Mouse (Mus musculus) splenic B cell, adult 2 months (primary cell): ENCODE measurements around the gene Patj.

Experiments used
- DNase-seq: peaks from one replicate; pipeline ENCODE4 v3.0.0-alpha.2; 2011; ENCODE audit warnings: low read depth, low spot score
- H3K27me3 ChIP-seq: 2 replicates; pipeline ENCODE4 v1.6.1; 2012; ENCODE audit warnings: mild to moderate bottlenecking, low read length, moderate library complexity, mixed read lengths; ENCODE audit not compliant: control insufficient read depth, poor library complexity, insufficient read depth, severe bottlenecking
- H3K36me3 ChIP-seq: 2 replicates; pipeline ENCODE4 v1.6.1; 2012; ENCODE audit warnings: mild to moderate bottlenecking, low read length, moderate library complexity, mixed read lengths; ENCODE audit not compliant: control insufficient read depth, poor library complexity, insufficient read depth, severe bottlenecking

Gene Patj

GRCm38 (mm10) chr4:98461804-98462341 is 66.3 kb downstream of the Patj start:
- DNase-seq, result no peak
- Histone ChIP-seq H3K36me3 (no peaks in the 10 kb centered on the region), H3K27me3 (no peaks in the 10 kb centered on the region)

- Histone ChIP-seq H3K27me3 (no peaks in the 10 kb centered on the region), H3K36me3 (no peaks in the 10 kb centered on the region)
- DNase-seq, result peak; percentile 43
Measured at GRCm38 (mm10) chr4:98465476-98465875, 69.9 kb downstream of the Patj start.

DNA sequence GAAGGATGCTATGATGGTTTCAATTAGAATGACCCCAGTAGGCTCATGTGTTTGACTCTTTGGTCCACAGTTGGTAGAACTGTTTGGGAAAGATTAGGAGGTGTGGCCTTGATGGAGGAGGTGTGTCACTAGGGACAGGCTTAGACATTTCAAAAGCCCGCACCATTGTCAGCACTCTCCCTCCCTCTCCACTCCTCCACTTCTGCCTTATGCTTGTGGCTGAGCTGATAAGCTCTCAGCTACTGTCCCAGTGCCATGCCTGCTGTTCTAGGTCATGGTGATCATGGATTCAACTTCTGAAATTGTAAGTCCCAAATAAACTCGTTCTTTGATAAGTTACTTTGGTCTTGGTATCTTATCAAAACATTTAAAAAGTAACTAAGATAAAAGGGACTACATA is 70.3 kb downstream of the Patj start:
- H3K36me3 ChIP-seq, result no peaks in the 10 kb centered on the region
- no peak for DNase-seq
- no peaks in the 10 kb centered on the region for H3K27me3 ChIP-seq

- no peak for DNase-seq
- H3K36me3 ChIP-seq, result no peaks in the 10 kb centered on the region
- H3K27me3 ChIP-seq, result no peaks in the 10 kb centered on the region
Measured at GRCm38 (mm10) chr4:98471376-98471775, 75.8 kb downstream of the Patj start.

DNA sequence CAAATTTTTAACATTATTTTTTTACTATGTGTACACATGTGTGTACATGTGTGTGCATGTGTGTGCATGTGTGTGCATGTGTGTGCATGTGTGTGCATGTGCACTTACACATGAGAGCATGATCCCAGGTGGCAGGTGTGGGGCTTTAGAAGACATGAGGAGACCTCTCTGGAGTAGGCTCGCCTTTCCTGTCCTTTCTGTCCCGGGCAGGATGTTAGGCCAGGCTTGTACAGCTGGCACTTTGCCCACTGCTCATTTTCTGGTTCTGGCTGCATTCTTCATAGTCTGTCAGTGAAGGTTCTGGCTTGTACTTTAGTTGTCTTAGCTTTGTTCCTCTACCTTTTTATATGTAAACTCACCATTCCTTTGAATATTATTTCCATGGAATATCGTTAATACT is 77.9 kb downstream of the Patj start:
- Histone ChIP-seq H3K36me3 (no peaks in the 10 kb centered on the region), H3K27me3 (no peaks in the 10 kb centered on the region)
- DNase-seq, result no peak

DNA sequence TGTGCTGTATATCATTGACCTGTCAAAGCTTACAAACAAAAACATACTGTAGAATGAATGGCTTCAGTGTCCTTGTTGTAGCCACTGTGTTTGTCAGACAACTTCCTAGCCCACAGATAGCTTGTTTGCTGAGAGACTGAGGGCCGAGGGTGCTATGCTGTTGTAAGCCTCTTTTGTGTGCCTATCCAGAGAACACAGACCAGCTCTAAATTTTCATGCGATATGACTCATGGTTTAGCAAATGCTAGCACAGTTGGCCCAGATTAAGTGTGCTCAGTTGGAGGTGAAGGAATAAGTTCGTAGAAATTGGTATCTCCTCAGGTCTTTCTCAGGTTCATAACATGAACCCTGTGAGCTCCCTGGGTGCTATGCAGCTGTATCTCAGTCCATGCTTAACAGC is 82.4 kb downstream of the Patj start:
- Histone ChIP-seq H3K27me3 (no peaks in the 10 kb centered on the region), H3K36me3 (no peaks in the 10 kb centered on the region; the same call in 1 of the 2 replicates)
- DNase-seq, result no peak

GRCm38 (mm10) chr4:98486475-98486874 is 90.9 kb downstream of the Patj start:
- H3K36me3 ChIP-seq, result no peaks in the 10 kb centered on the region; the same call in 1 of the 2 replicates
- no peak for DNase-seq
- H3K27me3 ChIP-seq, result no peaks in the 10 kb centered on the region

GRCm38 (mm10) chr4:98486901-98487300 is 91.3 kb downstream of the Patj start:
- no peak for DNase-seq
- no peaks in the 10 kb centered on the region; the same call in 1 of the 2 replicates for H3K36me3 ChIP-seq
- no peaks in the 10 kb centered on the region for H3K27me3 ChIP-seq

DNA sequence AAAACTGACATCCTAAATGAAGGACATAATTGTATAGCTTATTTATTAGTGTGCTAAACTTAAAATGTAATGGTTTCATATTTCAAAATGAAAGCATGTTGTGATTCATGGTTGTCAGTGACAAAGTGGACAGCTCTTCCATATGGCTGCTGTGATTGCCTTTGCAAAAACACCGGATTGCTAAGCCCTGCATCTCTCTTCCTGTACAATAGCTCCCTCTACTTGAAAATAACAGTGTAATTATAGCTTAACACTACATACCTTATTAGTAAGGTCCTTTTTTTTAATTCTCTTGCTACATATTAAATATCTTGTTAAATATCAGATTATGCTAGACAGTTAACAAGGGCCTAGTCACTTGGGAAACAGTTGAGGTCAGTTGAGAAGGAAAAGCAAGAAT is 93.8 kb downstream of the Patj start:
- Histone ChIP-seq H3K27me3 (no peaks in the 10 kb centered on the region), H3K36me3 (no peaks in the 10 kb centered on the region)
- DNase-seq, result no peak

DNA sequence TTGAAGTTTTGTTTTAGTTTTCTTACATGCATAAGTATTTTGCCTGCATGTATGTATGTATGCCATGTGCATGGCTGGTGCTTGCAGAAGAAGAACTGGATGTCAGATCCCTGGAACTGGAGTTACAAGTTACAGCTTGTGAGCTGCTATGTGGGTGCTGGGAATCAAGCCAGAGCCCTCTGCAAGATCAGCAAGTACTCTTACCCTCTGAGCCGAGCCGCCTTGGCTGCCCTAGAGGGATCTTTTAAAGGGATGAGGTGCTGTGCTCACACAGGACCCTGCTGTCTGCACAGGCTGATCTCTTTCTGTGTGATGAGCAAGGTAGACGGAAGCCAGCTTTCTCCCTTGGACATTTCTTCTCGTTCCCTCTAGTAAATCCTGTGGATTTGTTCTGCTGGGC is 102.8 kb downstream of the Patj start:
- DNase-seq, result no peak
- H3K27me3 ChIP-seq, result no peaks in the 10 kb centered on the region
- H3K36me3 ChIP-seq, result no peaks in the 10 kb centered on the region

- H3K36me3 ChIP-seq, result no peaks in the 10 kb centered on the region
- peak; percentile 42 for DNase-seq
Measured at GRCm38 (mm10) chr4:98500182-98500581, 104.6 kb downstream of the Patj start.

GRCm38 (mm10) chr4:98500875-98501274 is 105.3 kb downstream of the Patj start:
- H3K36me3 ChIP-seq, result no peaks in the 10 kb centered on the region
- no peak for DNase-seq
- H3K27me3 ChIP-seq, result no peaks in the 10 kb centered on the region

More at GRCm38 (mm10) chr4:98500182-98500581, 104.6 kb downstream of the Patj start:
- no peaks in the 10 kb centered on the region for H3K27me3 ChIP-seq

- H3K36me3 ChIP-seq, result no peaks in the 10 kb centered on the region
- H3K27me3 ChIP-seq, result no peaks in the 10 kb centered on the region
- no peak for DNase-seq
Measured at GRCm38 (mm10) chr4:98504743-98505142, 109.2 kb downstream of the Patj start.

DNA sequence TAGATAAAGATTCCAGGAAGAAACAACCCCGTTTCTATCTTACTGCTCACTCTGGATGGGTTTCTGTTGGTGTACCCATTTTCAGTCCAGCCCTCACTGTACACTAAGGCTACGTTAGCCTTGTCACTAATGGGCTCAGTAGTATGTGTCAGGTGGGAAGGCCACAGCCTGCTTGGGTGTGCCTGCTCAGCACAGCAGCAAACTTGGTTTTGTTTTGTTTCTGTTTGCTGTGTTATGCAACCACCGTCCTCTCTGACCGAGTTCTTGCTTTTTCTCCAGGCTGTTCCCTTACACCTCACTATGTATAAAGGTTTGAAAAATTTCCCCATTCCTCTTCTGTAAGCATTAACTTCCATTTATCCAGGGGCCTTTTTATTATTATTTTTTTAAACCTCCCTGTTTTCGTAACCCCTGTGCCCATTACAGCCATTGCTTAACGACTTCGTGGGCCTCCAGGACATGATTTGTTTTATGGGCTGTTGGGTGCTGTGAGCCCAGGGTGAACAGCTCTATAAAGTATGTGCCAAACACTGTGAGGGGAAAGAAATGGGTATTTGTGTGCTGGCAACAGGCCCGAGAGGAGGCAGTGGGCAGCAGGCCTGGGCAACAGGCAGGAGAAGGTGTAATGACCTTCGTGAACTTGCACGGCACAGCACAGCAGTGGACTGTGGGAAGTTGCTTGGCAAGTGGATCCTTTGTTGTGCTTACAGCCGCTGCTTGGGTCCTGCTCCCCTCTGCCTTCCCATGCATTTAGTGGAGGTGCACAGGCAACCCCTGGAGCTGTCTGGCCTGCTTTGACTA is 113.1 kb downstream of the Patj start:
- no peak for DNase-seq
- Histone ChIP-seq H3K36me3 (no peaks in the 10 kb centered on the region), H3K27me3 (no peaks in the 10 kb centered on the region)

DNA sequence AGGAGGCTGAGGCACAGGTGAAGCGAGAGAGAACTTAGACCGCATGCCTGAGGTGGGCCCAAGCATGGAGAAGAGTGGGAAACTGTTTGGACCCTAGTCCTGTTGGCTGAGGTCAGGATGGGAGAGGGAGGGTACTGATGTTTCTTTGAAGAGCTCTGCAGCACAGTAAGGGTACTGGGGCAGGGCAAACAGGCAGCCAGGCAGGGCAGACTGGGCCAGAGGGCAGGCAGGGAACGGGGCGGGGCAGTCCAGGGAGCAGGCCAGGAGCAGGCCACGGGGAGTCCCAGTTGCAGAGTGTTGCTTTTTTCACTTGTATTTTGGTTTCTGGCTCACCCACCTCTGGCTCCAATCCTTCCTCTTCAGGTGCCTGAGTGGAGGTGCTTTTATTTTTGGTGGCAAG is 114.4 kb downstream of the Patj start:
- no peak for DNase-seq
- Histone ChIP-seq H3K36me3 (no peaks in the 10 kb centered on the region), H3K27me3 (no peaks in the 10 kb centered on the region)
